ENCODE assay signal across 14 mouse cellular contexts in the genomic region with DNA sequence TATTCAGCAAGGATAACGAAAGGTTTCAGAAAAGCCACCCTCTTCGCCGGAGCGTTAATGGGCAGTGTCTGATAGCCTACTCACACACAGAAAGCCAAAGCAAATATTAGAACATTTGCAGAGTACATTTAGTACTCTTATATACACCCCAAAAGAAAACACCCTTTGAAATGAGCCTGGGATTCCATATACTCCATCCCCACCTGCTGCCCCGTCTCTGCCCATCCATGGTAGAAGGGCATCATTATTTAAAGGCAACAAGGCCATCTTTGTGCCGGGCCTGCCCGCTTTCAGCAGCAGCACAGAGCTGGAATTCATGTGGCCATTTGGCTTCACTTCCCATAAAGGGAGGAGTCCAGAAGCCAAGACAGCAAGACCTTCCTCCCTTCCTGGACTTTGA.
DNase-seq lines count a peak whose midpoint lies in the region; ATAC-seq and TF ChIP-seq lines count a peak whose summit lies in the region.
"Had no signal": no experiment of that assay in that cellular context is flagged by ENCODE, and none has a peak within 500 bp of the region (broad histone marks: within the 10 kb centered on the region; RNA-seq: fewer than 3 reads in every experiment).

No protein-coding gene starts in this region.

- ATAC-seq in frontal cortex, adult (ENCODE audit: low TSS enrichment) = peak; percentile 47; the same call in 1 of the 2 replicates
- ATAC-seq: intestine, embryonic 15.5 days had no signal

- TF ChIP-seq CTCF in left cerebral cortex, adult 2 months (IDR thresholded peaks at IDR 0.05) = no peak

- H3K4me3 ChIP-seq in left cerebral cortex, adult 2 months = no peak overlapping the region
- H3K4me3 ChIP-seq: intestine, embryonic 15.5 days; myocyte had no signal

- intact Hi-C loops in left cerebral cortex, adult 2 months (cut with DNase I) = no loop called here
- intact Hi-C loops in left cerebral cortex, postnatal 36 days (cut with DNase I) = no loop called here

- H3K27ac ChIP-seq in left cerebral cortex, adult 2 months = peak overlapping the region; percentile 50; the same call in 1 of the 2 replicates
- H3K27ac ChIP-seq: intestine, embryonic 15.5 days had no signal

- DNase-seq in frontal cortex, postnatal 25 days (ENCODE audit: low spot score in 2 of 2) = no peak
- no peak for DNase-seq in left cerebral cortex, adult 2 months (ENCODE audit: extremely low spot score in 1 of 2, low spot score in 2 of 2)
- DNase-seq in left cerebral cortex, postnatal 36 days (ENCODE audit: low spot score in 2 of 2) = no peak
- DNase-seq in right cerebral cortex, postnatal 10 days (ENCODE audit: low spot score in 2 of 2) = peak; percentile 58 to 69
- no peak for DNase-seq in right cerebral cortex, postnatal 36 days (ENCODE audit: low spot score in 2 of 2)
- DNase-seq in adrenal gland, adult 8-10 months = no peak
- no peak for DNase-seq in spleen, adult 12 weeks (ENCODE audit: low spot score)
- DNase-seq: cerebellum, adult 9-10 months; heart, postnatal 4 days; kidney, postnatal 14 days; right cerebral cortex, postnatal 4 days had no signal

Comparison
In these comparisons a context has a peak if more than half of its experiments do, and no peak if none do; other contexts are left out.
1. DNase-seq: peak in right cerebral cortex, postnatal 10 days (2 of 2); none in frontal cortex, postnatal 25 days (0 of 2), left cerebral cortex, adult 2 months (0 of 2), left cerebral cortex, postnatal 36 days (0 of 2), right cerebral cortex, postnatal 36 days (0 of 2), adrenal gland, adult 8-10 months (single experiment) and spleen, adult 12 weeks (single experiment).